Mouse (Mus musculus): Measurements from ENCODE around the gene Slc11a2. TPM values are rescaled to one million over a fixed set of nuclear protein-coding genes. Genes with fewer than 3 reads are reported as not detected.

Gene Slc11a2
- polyA plus RNA-seq, 1 experiment from 2014 or later = 28.1 TPM

DNA sequence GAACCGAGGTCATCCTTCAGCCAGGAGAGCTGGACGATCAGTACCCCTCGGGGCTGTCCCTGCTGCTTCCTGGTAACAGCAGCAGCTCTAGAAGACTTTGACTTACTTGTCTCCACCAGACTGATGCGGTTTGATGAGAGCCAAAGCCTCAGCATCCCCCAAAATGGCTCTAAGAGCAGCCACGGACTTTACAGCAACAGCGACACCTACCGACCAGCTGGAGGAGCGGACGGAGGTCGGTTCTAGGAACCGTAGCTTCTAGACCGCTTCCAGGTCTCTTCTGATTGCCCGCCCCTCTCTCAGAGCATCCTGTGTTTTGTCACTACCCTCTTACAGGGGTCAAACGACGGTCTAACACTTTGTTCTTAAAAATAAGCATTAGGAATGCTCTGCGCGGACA lies 32.5 kb upstream of the Slc11a2 start:
- peak; percentile 92 for TF ChIP-seq CTCF (IDR thresholded peaks at IDR 0.05; ENCODE audit: low read depth)
- H3K27me3 ChIP-seq (ENCODE audit: insufficient read depth, low read length) = no peaks in the 10 kb centered on the region
- no peaks in the 10 kb centered on the region for H3K4me1 ChIP-seq (replicated peaks; ENCODE audit: insufficient read depth, low read length)
- no peaks in the 10 kb centered on the region for H3K36me3 ChIP-seq (ENCODE audit: insufficient read depth, low read length)
- DNase-seq (ENCODE audit: low spot score) (peak; percentile 92), ATAC-seq (replicated peaks; ENCODE audit: low FRiP score, low read depth) (0 out of 2 replicates have a peak, but pooled peaks have one; percentile 46)
- H3K27ac ChIP-seq = no peak overlapping the region
- WGBS = 7% methylated on average over 17 of the region's 17 CpGs
- H3K4me3 ChIP-seq (replicated peaks; ENCODE audit: low read depth, low read length) = no peak overlapping the region
- no peaks in the 10 kb centered on the region for H3K9me3 ChIP-seq (replicated peaks; ENCODE audit: low read length)
- H3K9ac ChIP-seq (ENCODE audit: low read depth, low read length) = no peak overlapping the region
- H3K4me2 ChIP-seq (ENCODE audit: low read length) = no peak overlapping the region

DNA sequence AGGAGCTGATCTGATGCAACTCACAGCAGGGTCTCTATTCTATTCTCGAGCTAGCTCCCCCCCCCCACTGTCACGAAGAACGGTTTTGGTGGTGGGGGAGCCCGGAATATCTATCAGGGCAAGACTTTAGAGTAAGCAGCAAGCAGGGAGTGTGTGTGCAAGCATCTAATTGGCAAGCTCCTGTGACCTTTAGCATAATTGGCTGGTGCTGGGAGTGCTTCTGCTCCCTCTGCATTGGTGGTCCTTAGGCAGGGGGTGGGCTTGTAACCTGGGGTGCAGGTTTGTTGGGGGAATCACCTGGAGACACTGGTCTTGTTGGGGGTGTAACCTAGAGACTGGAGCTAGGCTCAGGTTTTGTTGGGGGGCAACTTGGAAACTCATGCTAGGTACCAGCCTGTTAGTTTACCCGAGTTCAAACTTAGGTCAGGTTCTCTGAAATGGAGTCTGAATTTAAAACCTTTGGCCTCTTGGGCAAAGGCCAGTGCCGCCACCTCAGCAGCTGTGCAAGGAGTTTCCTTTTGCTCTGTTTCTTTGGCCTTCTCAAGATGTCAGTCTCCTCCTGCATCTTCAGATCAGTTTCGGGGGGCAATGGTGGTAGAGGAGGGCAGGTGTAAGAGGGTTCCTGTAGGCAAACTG lies 31.6 kb upstream of the Slc11a2 start:
- Histone ChIP-seq H3K27me3 (ENCODE audit: insufficient read depth, low read length) (no peaks in the 10 kb centered on the region), H3K4me1 (replicated peaks; ENCODE audit: insufficient read depth, low read length) (no peaks in the 10 kb centered on the region), H3K4me3 (replicated peaks; ENCODE audit: low read depth, low read length) (no peak overlapping the region), H3K36me3 (ENCODE audit: insufficient read depth, low read length) (no peaks in the 10 kb centered on the region), H3K9ac (ENCODE audit: low read depth, low read length) (no peak overlapping the region), H3K4me2 (ENCODE audit: low read length) (no peak overlapping the region), H3K9me3 (replicated peaks; ENCODE audit: low read length) (no peaks in the 10 kb centered on the region), H3K27ac (no peak overlapping the region)
- 70% methylated on average over 7 of the region's 7 CpGs for WGBS
- ATAC-seq (replicated peaks; ENCODE audit: low FRiP score, low read depth) = no peak
- no peak for TF ChIP-seq CTCF (IDR thresholded peaks at IDR 0.05; ENCODE audit: low read depth)
- no peak for DNase-seq (ENCODE audit: low spot score)

DNA sequence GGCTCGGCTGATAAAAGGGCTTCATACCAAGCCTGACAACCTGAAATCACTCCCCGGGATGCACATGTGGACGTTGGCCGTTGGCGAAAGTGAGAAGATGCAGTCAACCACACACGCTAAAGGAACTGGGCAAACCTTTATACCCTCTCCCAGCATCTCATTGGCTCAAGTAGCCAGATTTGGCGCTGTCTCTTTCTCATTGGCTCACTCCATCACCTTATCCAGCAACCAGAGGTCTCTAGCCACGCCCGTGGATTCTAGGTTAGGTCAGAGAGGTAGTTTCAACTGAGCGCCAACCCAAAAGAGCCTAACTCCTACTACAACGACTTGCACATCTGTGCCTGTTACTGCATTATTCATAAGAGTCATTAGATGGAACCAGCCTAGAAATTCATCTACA lies 27.6 kb upstream of the Slc11a2 start:
- TF ChIP-seq CTCF (IDR thresholded peaks at IDR 0.05; ENCODE audit: low read depth) = no peak
- no peaks in the 10 kb centered on the region for H3K4me1 ChIP-seq (replicated peaks; ENCODE audit: insufficient read depth, low read length)
- no peaks in the 10 kb centered on the region for H3K27me3 ChIP-seq (ENCODE audit: insufficient read depth, low read length)
- no peak overlapping the region for H3K27ac ChIP-seq
- H3K4me3 ChIP-seq (replicated peaks; ENCODE audit: low read depth, low read length) = no peak overlapping the region
- no peaks in the 10 kb centered on the region for H3K9me3 ChIP-seq (replicated peaks; ENCODE audit: low read length)
- H3K4me2 ChIP-seq (ENCODE audit: low read length) = no peak overlapping the region
- ATAC-seq (replicated peaks; ENCODE audit: low FRiP score, low read depth) = no peak
- no peak for DNase-seq (ENCODE audit: low spot score)
- no peak overlapping the region for H3K9ac ChIP-seq (ENCODE audit: low read depth, low read length)
- no peaks in the 10 kb centered on the region for H3K36me3 ChIP-seq (ENCODE audit: insufficient read depth, low read length)
- 85% methylated on average over 11 of the region's 11 CpGs for WGBS

- H3K9me3 ChIP-seq (replicated peaks; ENCODE audit: low read length) = no peaks in the 10 kb centered on the region
- no peaks in the 10 kb centered on the region for H3K27me3 ChIP-seq (ENCODE audit: insufficient read depth, low read length)
- no peaks in the 10 kb centered on the region for H3K36me3 ChIP-seq (ENCODE audit: insufficient read depth, low read length)
- WGBS = 42% methylated on average over 16 of the region's 16 CpGs
- no peak overlapping the region for H3K9ac ChIP-seq (ENCODE audit: low read depth, low read length)
- H3K27ac ChIP-seq = no peak overlapping the region
- ATAC-seq (replicated peaks; ENCODE audit: low FRiP score, low read depth) (no peak), DNase-seq (ENCODE audit: low spot score) (no peak)
- no peak overlapping the region for H3K4me3 ChIP-seq (replicated peaks; ENCODE audit: low read depth, low read length)
- TF ChIP-seq CTCF (IDR thresholded peaks at IDR 0.05; ENCODE audit: low read depth) = no peak
- H3K4me2 ChIP-seq (ENCODE audit: low read length) = no peak overlapping the region
- H3K4me1 ChIP-seq (replicated peaks; ENCODE audit: insufficient read depth, low read length) = no peaks in the 10 kb centered on the region
These were observed 26.4 kb upstream of the Slc11a2 start for GRCm38 (mm10) chr15:100451245-100451644.

DNA sequence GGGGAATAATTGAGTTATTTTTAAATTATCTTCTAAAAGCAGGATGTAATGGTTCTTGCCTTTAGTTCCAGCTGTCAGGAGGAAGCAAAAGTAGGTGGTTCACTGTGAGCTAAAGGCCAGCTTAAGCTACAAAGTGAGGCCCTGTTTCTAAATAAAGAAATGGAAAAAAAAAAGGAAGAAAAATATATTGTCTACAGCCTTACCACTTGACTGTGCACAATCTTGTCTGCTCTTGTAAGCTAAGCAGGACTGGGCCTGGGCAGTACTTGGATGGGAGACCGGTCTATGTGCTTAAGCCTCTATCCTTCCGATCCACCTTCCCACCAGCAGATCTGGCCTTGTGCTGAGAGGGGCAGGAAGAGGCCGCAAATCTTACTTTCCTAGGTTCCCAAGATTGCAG lies 24.6 kb upstream of the Slc11a2 start:
- ATAC-seq (replicated peaks; ENCODE audit: low FRiP score, low read depth) = no peak
- H3K4me1 ChIP-seq (replicated peaks; ENCODE audit: insufficient read depth, low read length) = no peaks in the 10 kb centered on the region
- H3K27ac ChIP-seq = no peak overlapping the region
- no peaks in the 10 kb centered on the region for H3K9me3 ChIP-seq (replicated peaks; ENCODE audit: low read length)
- H3K4me3 ChIP-seq (replicated peaks; ENCODE audit: low read depth, low read length) = no peak overlapping the region
- no peaks in the 10 kb centered on the region for H3K27me3 ChIP-seq (ENCODE audit: insufficient read depth, low read length)
- H3K4me2 ChIP-seq (ENCODE audit: low read length) = no peak overlapping the region
- no peak for TF ChIP-seq CTCF (IDR thresholded peaks at IDR 0.05; ENCODE audit: low read depth)
- WGBS = 64% methylated on average over 3 of the region's 3 CpGs
- no peak overlapping the region for H3K9ac ChIP-seq (ENCODE audit: low read depth, low read length)
- no peaks in the 10 kb centered on the region for H3K36me3 ChIP-seq (ENCODE audit: insufficient read depth, low read length)
- DNase-seq (ENCODE audit: low spot score) = no peak

DNA sequence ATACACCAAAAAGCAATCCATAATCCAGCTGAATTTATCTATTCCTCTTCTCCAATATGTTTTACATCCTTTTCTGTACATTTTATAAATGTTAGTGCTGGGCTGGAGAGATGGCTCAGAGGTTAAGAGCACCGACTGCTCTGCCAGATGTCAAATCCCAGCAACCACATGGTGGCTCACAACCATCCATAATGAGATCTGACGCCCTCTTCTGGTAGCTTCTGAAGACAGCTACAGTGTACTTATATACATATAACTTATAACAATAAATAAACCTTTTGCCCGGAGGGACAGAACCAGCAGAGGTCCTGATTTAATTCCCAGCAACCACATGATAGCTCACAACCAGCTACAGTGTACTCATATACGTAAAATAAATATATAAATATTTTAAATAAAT lies 23.7 kb upstream of the Slc11a2 start:
- WGBS = 76% methylated on average over 4 of the region's 4 CpGs
- Histone ChIP-seq H3K36me3 (ENCODE audit: insufficient read depth, low read length) (no peaks in the 10 kb centered on the region), H3K9ac (ENCODE audit: low read depth, low read length) (no peak overlapping the region), H3K4me1 (replicated peaks; ENCODE audit: insufficient read depth, low read length) (no peaks in the 10 kb centered on the region), H3K9me3 (replicated peaks; ENCODE audit: low read length) (no peaks in the 10 kb centered on the region), H3K4me3 (replicated peaks; ENCODE audit: low read depth, low read length) (no peak overlapping the region), H3K27ac (no peak overlapping the region), H3K4me2 (ENCODE audit: low read length) (no peak overlapping the region), H3K27me3 (ENCODE audit: insufficient read depth, low read length) (no peaks in the 10 kb centered on the region)
- ATAC-seq (replicated peaks; ENCODE audit: low FRiP score, low read depth) = no peak
- DNase-seq (ENCODE audit: low spot score) = no peak
- TF ChIP-seq CTCF (IDR thresholded peaks at IDR 0.05; ENCODE audit: low read depth) = peak; percentile 30

- Histone ChIP-seq H3K4me2 (ENCODE audit: low read length) (no peak overlapping the region), H3K4me1 (replicated peaks; ENCODE audit: insufficient read depth, low read length) (no peaks in the 10 kb centered on the region), H3K9ac (ENCODE audit: low read depth, low read length) (no peak overlapping the region), H3K27me3 (ENCODE audit: insufficient read depth, low read length) (no peaks in the 10 kb centered on the region), H3K4me3 (replicated peaks; ENCODE audit: low read depth, low read length) (no peak overlapping the region), H3K36me3 (ENCODE audit: insufficient read depth, low read length) (no peaks in the 10 kb centered on the region), H3K27ac (no peak overlapping the region), H3K9me3 (replicated peaks; ENCODE audit: low read length) (no peaks in the 10 kb centered on the region)
- no peak for TF ChIP-seq CTCF (IDR thresholded peaks at IDR 0.05; ENCODE audit: low read depth)
- 79% methylated on average over 2 of the region's 2 CpGs for WGBS
- ATAC-seq (replicated peaks; ENCODE audit: low FRiP score, low read depth) (no peak), DNase-seq (ENCODE audit: low spot score) (no peak)
These were observed 22.0 kb upstream of the Slc11a2 start for GRCm38 (mm10) chr15:100446887-100447286.

All from kidney, postnatal 0 days (tissue).